Mouse (Mus musculus): ENCODE measurements around the gene Jph2. TPM values are rescaled to one million over a fixed set of nuclear protein-coding genes. Genes with fewer than 3 reads are reported as not detected.

Gene Jph2
- polyA plus RNA-seq, 1 experiment from 2014 or later: 0.96 TPM

DNA sequence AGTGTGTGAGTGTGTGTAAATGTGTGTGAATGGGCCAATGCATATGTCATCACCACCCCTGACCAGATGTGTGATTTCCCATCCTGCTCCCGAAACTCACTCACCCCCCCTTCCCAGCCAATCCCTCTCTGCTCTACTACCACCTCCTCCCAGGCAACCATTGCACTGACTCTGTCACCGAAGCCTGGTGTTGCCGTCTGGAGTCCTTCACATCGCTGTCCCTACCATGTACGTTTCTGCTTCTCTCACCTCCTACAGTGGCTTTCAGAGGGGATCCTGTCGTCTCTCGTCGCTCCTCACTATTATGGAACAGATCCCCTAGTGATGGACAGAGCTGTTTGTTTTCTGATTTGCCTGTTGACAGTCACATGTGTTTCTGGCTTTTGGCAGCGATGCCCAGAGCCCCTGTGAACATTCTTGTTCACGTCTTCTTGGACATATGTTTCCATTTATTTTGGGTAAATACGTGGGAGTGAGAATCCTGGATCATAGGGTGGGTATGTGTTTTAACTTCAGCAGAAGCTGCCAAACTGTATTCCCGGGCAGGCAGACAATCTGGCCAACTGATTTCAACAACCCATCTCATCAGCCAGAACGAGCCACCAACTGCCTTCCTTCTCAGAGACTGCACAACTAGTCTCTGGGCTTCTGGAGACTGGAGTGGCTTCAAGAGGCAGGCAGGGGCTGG, 65.3 kb downstream of the Jph2 start:
- no peak overlapping the region for H3K9ac ChIP-seq (replicated peaks)
- H3K36me3 ChIP-seq: no peaks in the 10 kb centered on the region
- no peak overlapping the region for H3K27ac ChIP-seq (replicated peaks)
- no peak overlapping the region for H3K4me2 ChIP-seq
- H3K9me3 ChIP-seq (replicated peaks): no peaks in the 10 kb centered on the region
- peaks cover 47% of the 10 kb centered on the region for H3K27me3 ChIP-seq (replicated peaks)
- ATAC-seq (ENCODE audit: low FRiP score): no peak
- H3K4me3 ChIP-seq (replicated peaks): no peak overlapping the region
- H3K4me1 ChIP-seq: no peaks in the 10 kb centered on the region
- WGBS: 82% methylated on average over 13 of the region's 13 CpGs

DNA sequence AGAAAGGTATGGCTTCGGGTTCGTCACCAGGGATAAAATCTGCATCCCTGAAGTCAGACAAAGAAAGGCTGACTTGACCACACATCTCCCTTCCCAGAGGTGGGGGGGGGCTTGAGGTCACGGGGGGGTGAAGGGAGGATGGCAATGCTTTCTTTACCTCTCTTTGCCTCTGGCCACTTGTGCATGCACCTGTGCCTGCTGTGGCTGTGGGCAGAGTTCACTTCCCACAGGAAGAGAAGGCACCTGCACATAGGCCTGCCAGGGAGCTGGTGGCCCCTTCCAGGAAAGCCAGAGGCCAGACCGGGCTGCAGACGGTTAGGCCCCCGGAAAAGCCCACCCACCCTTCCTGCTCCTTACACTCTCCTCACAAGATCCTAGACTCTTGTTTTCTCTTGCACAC, 66.4 kb downstream of the Jph2 start:
- Histone ChIP-seq H3K4me2 (no peak overlapping the region), H3K4me3 (replicated peaks) (no peak overlapping the region), H3K9me3 (replicated peaks) (no peaks in the 10 kb centered on the region), H3K36me3 (no peaks in the 10 kb centered on the region), H3K27me3 (replicated peaks) (peaks cover 44% of the 10 kb centered on the region), H3K27ac (replicated peaks) (no peak overlapping the region), H3K9ac (replicated peaks) (no peak overlapping the region), H3K4me1 (no peaks in the 10 kb centered on the region)
- WGBS: 76% methylated on average over 6 of the region's 6 CpGs
- no peak for ATAC-seq (ENCODE audit: low FRiP score)

GRCm38 (mm10) chr2:163330742-163331141, 67.1 kb downstream of the Jph2 start:
- H3K4me1 ChIP-seq: no peaks in the 10 kb centered on the region
- no peaks in the 10 kb centered on the region for H3K36me3 ChIP-seq
- H3K27ac ChIP-seq (replicated peaks): no peak overlapping the region
- ATAC-seq (ENCODE audit: low FRiP score): no peak; the same call in 1 of the 2 replicates
- peaks cover 37% of the 10 kb centered on the region for H3K27me3 ChIP-seq (replicated peaks)
- no peak overlapping the region for H3K9ac ChIP-seq (replicated peaks)
- no peak overlapping the region for H3K4me3 ChIP-seq (replicated peaks)
- 28% methylated on average over 7 of the region's 7 CpGs for whole genome bisulfite sequencing
- no peak overlapping the region for H3K4me2 ChIP-seq
- no peaks in the 10 kb centered on the region for H3K9me3 ChIP-seq (replicated peaks)

- H3K27ac ChIP-seq (replicated peaks): no peak overlapping the region
- 48% methylated on average over 1 of the region's 1 CpGs for WGBS
- ATAC-seq (ENCODE audit: low FRiP score): no peak
- H3K9me3 ChIP-seq (replicated peaks): no peaks in the 10 kb centered on the region
- H3K9ac ChIP-seq (replicated peaks): no peak overlapping the region
- no peaks in the 10 kb centered on the region for H3K4me1 ChIP-seq
- H3K4me3 ChIP-seq (replicated peaks): no peak overlapping the region
- H3K4me2 ChIP-seq: no peak overlapping the region
- H3K36me3 ChIP-seq: no peaks in the 10 kb centered on the region
- peaks cover 13% of the 10 kb centered on the region; the same call in 1 of the 2 replicates for H3K27me3 ChIP-seq (replicated peaks)
Observed at GRCm38 (mm10) chr2:163323163-163323562, 74.6 kb downstream of the Jph2 start.

DNA sequence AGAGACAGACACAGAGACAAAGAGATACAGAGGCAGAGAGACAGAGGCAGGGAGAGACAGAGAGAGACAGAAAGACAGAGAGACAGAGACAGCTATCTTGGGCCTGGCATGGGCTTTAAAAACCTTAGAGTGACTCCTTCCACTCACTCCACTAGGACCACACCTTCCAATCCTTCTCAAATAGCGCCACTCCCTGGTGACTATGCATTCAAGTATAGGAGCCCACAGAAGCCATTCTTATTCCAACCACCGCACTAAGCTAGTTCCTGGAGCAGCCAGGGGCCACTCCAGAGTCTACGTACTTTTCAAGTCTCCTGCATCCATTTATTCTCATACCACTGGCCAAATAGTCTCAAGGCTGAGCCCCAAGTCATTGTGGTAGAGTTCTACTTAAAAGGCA, 79.0 kb downstream of the Jph2 start:
- Histone ChIP-seq H3K4me1 (no peaks in the 10 kb centered on the region), H3K27ac (replicated peaks) (no peak overlapping the region), H3K27me3 (replicated peaks) (peaks cover 17% of the 10 kb centered on the region; the same call in 1 of the 2 replicates), H3K9ac (replicated peaks) (no peak overlapping the region), H3K4me3 (replicated peaks) (no peak overlapping the region), H3K4me2 (no peak overlapping the region), H3K9me3 (replicated peaks) (no peaks in the 10 kb centered on the region), H3K36me3 (no peaks in the 10 kb centered on the region; the same call in 1 of the 2 replicates)
- WGBS: 92% methylated on average over 3 of the region's 3 CpGs
- no peak for ATAC-seq (ENCODE audit: low FRiP score)

DNA sequence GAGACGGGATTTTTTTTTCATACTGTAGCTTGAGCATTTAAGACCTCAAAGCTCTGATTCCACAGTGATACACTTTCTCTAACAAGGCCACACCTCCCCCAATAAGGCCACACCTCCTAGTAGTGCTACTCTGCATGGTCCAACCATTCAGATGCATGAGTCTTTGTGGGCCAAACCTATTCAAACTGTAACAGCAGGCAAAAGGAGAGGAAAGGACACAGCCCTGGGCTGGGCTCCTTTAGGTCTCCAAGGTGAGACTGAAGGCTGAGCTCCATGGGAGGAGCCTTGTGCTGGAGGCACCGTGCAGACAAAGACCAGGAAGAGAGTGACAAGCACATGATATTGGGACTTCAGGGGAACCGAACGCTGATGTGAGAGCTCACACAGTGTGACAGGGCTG, 80.5 kb downstream of the Jph2 start:
- Histone ChIP-seq H3K9ac (replicated peaks) (no peak overlapping the region), H3K36me3 (no peaks in the 10 kb centered on the region; the same call in 1 of the 2 replicates), H3K4me1 (no peaks in the 10 kb centered on the region), H3K27me3 (replicated peaks) (peaks cover 17% of the 10 kb centered on the region; the same call in 1 of the 2 replicates), H3K4me2 (no peak overlapping the region), H3K9me3 (replicated peaks) (no peaks in the 10 kb centered on the region), H3K4me3 (replicated peaks) (no peak overlapping the region), H3K27ac (replicated peaks) (no peak overlapping the region)
- WGBS: 84% methylated on average over 4 of the region's 4 CpGs
- no peak for ATAC-seq (ENCODE audit: low FRiP score)

DNA sequence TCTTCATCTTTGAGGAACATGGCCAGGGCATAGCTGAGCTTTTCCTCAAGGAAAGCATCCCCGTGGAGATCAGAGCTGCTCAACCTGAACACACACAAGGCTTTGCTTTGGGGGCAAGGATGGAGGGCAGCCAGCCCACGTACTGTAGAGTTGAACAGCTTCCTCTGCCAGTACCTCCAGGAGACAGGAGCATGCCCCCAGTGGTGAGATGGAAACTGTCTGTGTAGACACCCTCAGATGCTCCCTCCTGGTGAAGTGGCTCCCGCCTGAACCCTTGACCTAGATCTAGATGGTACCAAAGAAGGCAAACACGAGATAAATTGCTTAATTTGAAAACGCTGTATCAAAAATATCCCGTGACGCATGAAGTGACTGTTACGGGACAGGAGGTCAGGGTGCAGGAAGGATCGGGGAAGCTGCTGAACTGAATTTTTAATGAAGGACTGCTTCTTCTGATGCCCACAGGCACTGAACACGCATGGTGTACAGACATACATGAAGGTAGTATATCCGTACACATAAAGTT, 87.6 kb downstream of the Jph2 start:
- 82% methylated on average over 11 of the region's 11 CpGs for WGBS
- H3K27me3 ChIP-seq (replicated peaks): peaks cover 33% of the 10 kb centered on the region
- no peak overlapping the region for H3K4me3 ChIP-seq (replicated peaks)
- H3K4me2 ChIP-seq: no peak overlapping the region
- no peak for ATAC-seq (ENCODE audit: low FRiP score)
- H3K36me3 ChIP-seq: no peaks in the 10 kb centered on the region; the same call in 1 of the 2 replicates
- H3K9ac ChIP-seq (replicated peaks): no peak overlapping the region
- H3K27ac ChIP-seq (replicated peaks): no peak overlapping the region; the same call in 1 of the 2 replicates
- H3K4me1 ChIP-seq: no peaks in the 10 kb centered on the region
- no peaks in the 10 kb centered on the region for H3K9me3 ChIP-seq (replicated peaks)

GRCm38 (mm10) chr2:163309376-163309775, 88.4 kb downstream of the Jph2 start:
- Histone ChIP-seq H3K27me3 (replicated peaks) (peaks cover 33% of the 10 kb centered on the region), H3K4me2 (no peak overlapping the region), H3K9me3 (replicated peaks) (no peaks in the 10 kb centered on the region), H3K27ac (replicated peaks) (no peak overlapping the region), H3K4me1 (no peaks in the 10 kb centered on the region), H3K9ac (replicated peaks) (no peak overlapping the region), H3K4me3 (replicated peaks) (no peak overlapping the region), H3K36me3 (no peaks in the 10 kb centered on the region)
- 65% methylated on average over 17 of the region's 17 CpGs for WGBS
- no peak for ATAC-seq (ENCODE audit: low FRiP score)

DNA sequence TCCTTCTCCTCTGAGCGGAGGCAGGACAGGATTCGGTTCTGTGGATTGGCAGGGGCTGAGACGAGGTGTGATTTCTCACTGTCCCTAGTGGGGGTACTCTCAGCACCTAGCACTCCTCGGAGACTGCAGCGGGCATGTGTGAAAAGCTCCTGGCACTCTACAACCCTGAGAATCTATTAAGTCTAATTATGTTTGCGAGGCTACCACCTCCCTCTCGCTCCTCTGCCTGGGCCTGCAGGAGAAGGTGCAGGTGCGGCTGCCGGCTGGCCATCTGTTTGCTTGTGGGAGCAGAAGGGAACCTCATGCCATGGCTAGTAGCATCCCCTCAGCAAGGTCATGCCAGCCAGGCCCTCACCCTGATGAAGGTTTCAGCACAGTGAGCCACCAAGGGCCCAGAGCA, 94.8 kb downstream of the Jph2 start:
- Histone ChIP-seq H3K9me3 (replicated peaks) (no peaks in the 10 kb centered on the region), H3K36me3 (no peaks in the 10 kb centered on the region), H3K27me3 (replicated peaks) (peaks cover 39% of the 10 kb centered on the region), H3K4me2 (no peak overlapping the region), H3K4me3 (replicated peaks) (no peak overlapping the region), H3K9ac (replicated peaks) (no peak overlapping the region), H3K4me1 (peaks cover 43% of the 10 kb centered on the region), H3K27ac (replicated peaks) (no peak overlapping the region)
- ATAC-seq (ENCODE audit: low FRiP score): no peak
- WGBS: 32% methylated on average over 9 of the region's 9 CpGs

GRCm38 (mm10) chr2:163301641-163302040, 96.2 kb downstream of the Jph2 start:
- Histone ChIP-seq H3K4me1 (peaks cover 57% of the 10 kb centered on the region), H3K36me3 (no peaks in the 10 kb centered on the region), H3K27me3 (replicated peaks) (peaks cover 52% of the 10 kb centered on the region), H3K4me2 (no peak overlapping the region), H3K9ac (replicated peaks) (no peak overlapping the region), H3K4me3 (replicated peaks) (no peak overlapping the region), H3K9me3 (replicated peaks) (no peaks in the 10 kb centered on the region), H3K27ac (replicated peaks) (peak overlapping the region; percentile 60; the same call in 1 of the 2 replicates)
- ATAC-seq (ENCODE audit: low FRiP score): no peak
- WGBS: 62% methylated on average over 5 of the region's 5 CpGs

- Histone ChIP-seq H3K4me3 (replicated peaks) (no peak overlapping the region), H3K4me2 (no peak overlapping the region; the same call in 1 of the 2 replicates), H3K36me3 (no peaks in the 10 kb centered on the region), H3K27ac (replicated peaks) (peak overlapping the region; percentile 60), H3K4me1 (peaks cover 64% of the 10 kb centered on the region), H3K9me3 (replicated peaks) (no peaks in the 10 kb centered on the region), H3K27me3 (replicated peaks) (peaks cover 59% of the 10 kb centered on the region), H3K9ac (replicated peaks) (no peak overlapping the region)
- 21% methylated on average over 14 of the region's 14 CpGs for WGBS
- ATAC-seq (ENCODE audit: low FRiP score): peak; percentile 54
Observed at GRCm38 (mm10) chr2:163300069-163301060, 97.4 kb downstream of the Jph2 start.

All from neural tube, embryonic 15.5 days (tissue).